Mouse (Mus musculus): ENCODE measurements around the gene Lmbrd2.

The Lmbrd2 gene

GRCm38 (mm10) chr15:9140252-9140680, at the start of gene Lmbrd2:
Gene Lmbrd2 (plus strand): TSS chr15:9140550.
- peak; percentile 92 for DNase-seq (ENCODE audit: low spot score)

GRCm38 (mm10) chr15:9090662-9091061, 49.7 kb upstream of the Lmbrd2 start:
- no peak for DNase-seq (ENCODE audit: low spot score)

- DNase-seq (ENCODE audit: low spot score), result no peak
Observed at GRCm38 (mm10) chr15:9093598-9094365, 46.6 kb upstream of the Lmbrd2 start.

GRCm38 (mm10) chr15:9094366-9094750, 46.0 kb upstream of the Lmbrd2 start:
- DNase-seq (ENCODE audit: low spot score), result no peak

- no peak for DNase-seq (ENCODE audit: low spot score)
Observed at GRCm38 (mm10) chr15:9096865-9097264, 43.5 kb upstream of the Lmbrd2 start.

- no peak for DNase-seq (ENCODE audit: low spot score)
Observed at GRCm38 (mm10) chr15:9100446-9101077, 39.8 kb upstream of the Lmbrd2 start.

GRCm38 (mm10) chr15:9106303-9107074, 33.9 kb upstream of the Lmbrd2 start:
- DNase-seq (ENCODE audit: low spot score), result no peak

- DNase-seq (ENCODE audit: low spot score), result no peak
Observed at GRCm38 (mm10) chr15:9110526-9111347, 29.6 kb upstream of the Lmbrd2 start.

- no peak for DNase-seq (ENCODE audit: low spot score)
Observed at GRCm38 (mm10) chr15:9111648-9112047, 28.7 kb upstream of the Lmbrd2 start.

GRCm38 (mm10) chr15:9113556-9113955, 26.8 kb upstream of the Lmbrd2 start:
- DNase-seq (ENCODE audit: low spot score), result no peak

GRCm38 (mm10) chr15:9114131-9114530, 26.2 kb upstream of the Lmbrd2 start:
- no peak for DNase-seq (ENCODE audit: low spot score)

GRCm38 (mm10) chr15:9114599-9114998, 25.8 kb upstream of the Lmbrd2 start:
- no peak for DNase-seq (ENCODE audit: low spot score)

- DNase-seq (ENCODE audit: low spot score), result no peak
Observed at GRCm38 (mm10) chr15:9118852-9119251, 21.5 kb upstream of the Lmbrd2 start.

- DNase-seq (ENCODE audit: low spot score), result peak; percentile 41
Observed at GRCm38 (mm10) chr15:9120081-9120480, 20.3 kb upstream of the Lmbrd2 start.

- DNase-seq (ENCODE audit: low spot score), result no peak
Observed at GRCm38 (mm10) chr15:9122989-9123388, 17.4 kb upstream of the Lmbrd2 start.

- DNase-seq (ENCODE audit: low spot score), result no peak
Observed at GRCm38 (mm10) chr15:9124856-9125255, 15.5 kb upstream of the Lmbrd2 start.

- no peak for DNase-seq (ENCODE audit: low spot score)
Observed at GRCm38 (mm10) chr15:9127051-9127791, 13.1 kb upstream of the Lmbrd2 start.

GRCm38 (mm10) chr15:9130772-9131498, 9.4 kb upstream of the Lmbrd2 start:
- no peak for DNase-seq (ENCODE audit: low spot score)

- no peak for DNase-seq (ENCODE audit: low spot score)
Observed at GRCm38 (mm10) chr15:9131499-9131888, 8.9 kb upstream of the Lmbrd2 start.

GRCm38 (mm10) chr15:9132693-9133443, 7.5 kb upstream of the Lmbrd2 start:
- DNase-seq (ENCODE audit: low spot score), result peak; percentile 42
